Mouse (Mus musculus) limb, embryonic 10.5 days (tissue): ENCODE data around the gene Il21r. TPM values are rescaled to one million over a fixed set of nuclear protein-coding genes. Genes with fewer than 3 reads are reported as not detected.
A peak's percentile ranks its signal among the peaks of the same experiment; 100 is the strongest.

ENCODE experiments used
- DNase-seq: peaks from one replicate; pipeline ENCODE4 v3.0.0-alpha.2; 2017; ENCODE audit warnings: low spot score
- H3K27ac ChIP-seq: fragments of 300-500 bp; sonication (generic); 2 replicates; pipeline ENCODE4 v1.5.1; 2016; ENCODE audit warnings: mild to moderate bottlenecking
- H3K27me3 ChIP-seq: fragments of 300-500 bp; sonication (generic); 2 replicates; pipeline ENCODE4 v1.6.1; 2016; ENCODE audit warnings: low read depth, mild to moderate bottlenecking; ENCODE audit not compliant: poor library complexity, severe bottlenecking
- H3K36me3 ChIP-seq: fragments of 300-500 bp; sonication (generic); 2 replicates; pipeline ENCODE4 v1.6.1; 2016; ENCODE audit warnings: mild to moderate bottlenecking, moderate library complexity
- H3K4me1 ChIP-seq: fragments of 300-500 bp; sonication (generic); 2 replicates; pipeline ENCODE4 v1.6.1; 2016
- H3K4me3 ChIP-seq: fragments of 300-500 bp; sonication (generic); 2 replicates; pipeline ENCODE4 v1.5.1; 2016; ENCODE audit warnings: mild to moderate bottlenecking, moderate library complexity
- H3K9me3 ChIP-seq: fragments of 300-500 bp; sonication (generic); replicated peaks from 2 replicates; pipeline ENCODE4 v1.6.1; 2016; ENCODE audit warnings: mild to moderate bottlenecking
- WGBS: fragments of 180-500 bp; shearing (Covaris S2); methylation state at CpG from one replicate; pipeline ENCODE4 v1.1.7; 2016; 5-methylcytosine and 5-hydroxymethylcytosine counted together
- polyA plus RNA-seq: library from polyadenylated mRNA; unstranded; fragments of >200 nt; fragmentation: Nextera tagmentation; extraction: Ambion mirVana; gene quantifications from 2 replicates; pipeline ENCODE4 v1.2.1, GENCODE M21; 2016

The Il21r gene
- polyA plus RNA-seq, 1 experiment from 2014 or later = 0.21 TPM

- Histone ChIP-seq H3K4me3 (no peak overlapping the region), H3K27ac (no peak overlapping the region), H3K9me3 (no peaks in the 10 kb centered on the region), H3K4me1 (peaks cover 18% of the 10 kb centered on the region), H3K36me3 (no peaks in the 10 kb centered on the region), H3K27me3 (no peaks in the 10 kb centered on the region)
- WGBS = 62% methylated on average over 3 of the region's 3 CpGs
- no peak for DNase-seq
Observed at GRCm38 (mm10) chr7:125578106-125578505, 25.1 kb upstream of the Il21r start.

- DNase-seq = no peak
- WGBS = 86% methylated on average over 9 of the region's 9 CpGs
Observed at GRCm38 (mm10) chr7:125579545-125580219, 23.5 kb upstream of the Il21r start.

GRCm38 (mm10) chr7:125580220-125580549 is 23.0 kb upstream of the Il21r start:
- WGBS = 82% methylated on average over 1 of the region's 1 CpGs
- no peaks in the 10 kb centered on the region for H3K36me3 ChIP-seq

More at GRCm38 (mm10) chr7:125579545-125580219, 23.5 kb upstream of the Il21r start:
- H3K4me3 ChIP-seq = no peak overlapping the region
- no peak overlapping the region for H3K27ac ChIP-seq
- H3K27me3 ChIP-seq = no peaks in the 10 kb centered on the region
- H3K4me1 ChIP-seq = peaks cover 18% of the 10 kb centered on the region
- H3K36me3 ChIP-seq = no peaks in the 10 kb centered on the region
- H3K9me3 ChIP-seq = no peaks in the 10 kb centered on the region

GRCm38 (mm10) chr7:125580625-125581316 is 22.5 kb upstream of the Il21r start:
- H3K4me3 ChIP-seq = peak overlapping the region; percentile 54
- no peaks in the 10 kb centered on the region for H3K36me3 ChIP-seq
- no peaks in the 10 kb centered on the region for H3K9me3 ChIP-seq
- WGBS = 10% methylated on average over 16 of the region's 16 CpGs
- peak overlapping the region; percentile 73 for H3K27ac ChIP-seq
- peak; percentile 43 for DNase-seq
- no peaks in the 10 kb centered on the region for H3K27me3 ChIP-seq
- H3K4me1 ChIP-seq = peaks cover 14% of the 10 kb centered on the region

More at GRCm38 (mm10) chr7:125580220-125580549, 23.0 kb upstream of the Il21r start:
- Histone ChIP-seq H3K4me1 (peaks cover 18% of the 10 kb centered on the region), H3K9me3 (no peaks in the 10 kb centered on the region), H3K4me3 (no peak overlapping the region), H3K27me3 (no peaks in the 10 kb centered on the region), H3K27ac (no peak overlapping the region)
- no peak for DNase-seq

- peak overlapping the region; percentile 54 for H3K4me3 ChIP-seq
- no peaks in the 10 kb centered on the region for H3K27me3 ChIP-seq
- peak overlapping the region; percentile 73 for H3K27ac ChIP-seq
- 4% methylated on average over 21 of the region's 21 CpGs for WGBS
- H3K4me1 ChIP-seq = peaks cover 12% of the 10 kb centered on the region
- DNase-seq = peak; percentile 92
- H3K36me3 ChIP-seq = no peaks in the 10 kb centered on the region
- no peaks in the 10 kb centered on the region for H3K9me3 ChIP-seq
Observed at GRCm38 (mm10) chr7:125581317-125581672, 21.9 kb upstream of the Il21r start.

- DNase-seq = no peak
- Histone ChIP-seq H3K9me3 (no peaks in the 10 kb centered on the region), H3K36me3 (no peaks in the 10 kb centered on the region), H3K27me3 (no peaks in the 10 kb centered on the region), H3K4me3 (no peak overlapping the region), H3K27ac (no peak overlapping the region), H3K4me1 (peaks cover 12% of the 10 kb centered on the region)
- WGBS = 81% methylated on average over 6 of the region's 6 CpGs
Observed at GRCm38 (mm10) chr7:125583325-125584004, 19.8 kb upstream of the Il21r start.

GRCm38 (mm10) chr7:125584005-125584369 is 19.2 kb upstream of the Il21r start:
- Histone ChIP-seq H3K27me3 (no peaks in the 10 kb centered on the region), H3K4me3 (no peak overlapping the region), H3K36me3 (no peaks in the 10 kb centered on the region), H3K4me1 (peaks cover 12% of the 10 kb centered on the region), H3K9me3 (no peaks in the 10 kb centered on the region), H3K27ac (no peak overlapping the region)
- no peak for DNase-seq
- 91% methylated on average over 5 of the region's 5 CpGs for WGBS

- H3K36me3 ChIP-seq = no peaks in the 10 kb centered on the region
- peaks cover 3% of the 10 kb centered on the region; the same call in 1 of the 2 replicates for H3K4me1 ChIP-seq
- no peak for DNase-seq
- no peak overlapping the region for H3K27ac ChIP-seq
- no peak overlapping the region for H3K4me3 ChIP-seq
- H3K27me3 ChIP-seq = no peaks in the 10 kb centered on the region
- H3K9me3 ChIP-seq = no peaks in the 10 kb centered on the region
- WGBS = 97% methylated on average over 23 of the region's 23 CpGs
Observed at GRCm38 (mm10) chr7:125586355-125586754, 16.9 kb upstream of the Il21r start.

- no peaks in the 10 kb centered on the region for H3K27me3 ChIP-seq
- no peak overlapping the region for H3K27ac ChIP-seq
- no peak for DNase-seq
- no peaks in the 10 kb centered on the region for H3K9me3 ChIP-seq
- 85% methylated on average over 4 of the region's 4 CpGs for WGBS
- H3K36me3 ChIP-seq = no peaks in the 10 kb centered on the region
- no peak overlapping the region for H3K4me3 ChIP-seq
- no peaks in the 10 kb centered on the region for H3K4me1 ChIP-seq
Observed at GRCm38 (mm10) chr7:125588721-125589120, 14.5 kb upstream of the Il21r start.

GRCm38 (mm10) chr7:125589896-125590295 is 13.3 kb upstream of the Il21r start:
- Histone ChIP-seq H3K36me3 (no peaks in the 10 kb centered on the region), H3K9me3 (no peaks in the 10 kb centered on the region), H3K27me3 (no peaks in the 10 kb centered on the region), H3K4me3 (no peak overlapping the region), H3K27ac (no peak overlapping the region), H3K4me1 (no peaks in the 10 kb centered on the region)
- WGBS = 94% methylated on average over 7 of the region's 7 CpGs
- DNase-seq = no peak

GRCm38 (mm10) chr7:125593831-125594230 is 9.4 kb upstream of the Il21r start:
- no peaks in the 10 kb centered on the region for H3K9me3 ChIP-seq
- 90% methylated on average over 4 of the region's 4 CpGs for WGBS
- no peaks in the 10 kb centered on the region for H3K4me1 ChIP-seq
- H3K4me3 ChIP-seq = no peak overlapping the region
- DNase-seq = no peak
- no peaks in the 10 kb centered on the region for H3K36me3 ChIP-seq
- no peak overlapping the region for H3K27ac ChIP-seq
- no peaks in the 10 kb centered on the region for H3K27me3 ChIP-seq

GRCm38 (mm10) chr7:125596406-125596805 is 6.8 kb upstream of the Il21r start:
- no peaks in the 10 kb centered on the region for H3K4me1 ChIP-seq
- DNase-seq = no peak
- WGBS = 80% methylated on average over 3 of the region's 3 CpGs
- no peak overlapping the region for H3K4me3 ChIP-seq
- H3K9me3 ChIP-seq = no peaks in the 10 kb centered on the region
- no peaks in the 10 kb centered on the region for H3K36me3 ChIP-seq
- no peaks in the 10 kb centered on the region for H3K27me3 ChIP-seq
- no peak overlapping the region for H3K27ac ChIP-seq

- no peak for DNase-seq
- H3K27ac ChIP-seq = no peak overlapping the region
- H3K36me3 ChIP-seq = no peaks in the 10 kb centered on the region
- 93% methylated on average over 9 of the region's 9 CpGs for WGBS
- no peaks in the 10 kb centered on the region for H3K9me3 ChIP-seq
- H3K27me3 ChIP-seq = no peaks in the 10 kb centered on the region
- H3K4me3 ChIP-seq = no peak overlapping the region
- no peaks in the 10 kb centered on the region for H3K4me1 ChIP-seq
Observed at GRCm38 (mm10) chr7:125597083-125597482, 6.1 kb upstream of the Il21r start.
